In the genomic region with DNA sequence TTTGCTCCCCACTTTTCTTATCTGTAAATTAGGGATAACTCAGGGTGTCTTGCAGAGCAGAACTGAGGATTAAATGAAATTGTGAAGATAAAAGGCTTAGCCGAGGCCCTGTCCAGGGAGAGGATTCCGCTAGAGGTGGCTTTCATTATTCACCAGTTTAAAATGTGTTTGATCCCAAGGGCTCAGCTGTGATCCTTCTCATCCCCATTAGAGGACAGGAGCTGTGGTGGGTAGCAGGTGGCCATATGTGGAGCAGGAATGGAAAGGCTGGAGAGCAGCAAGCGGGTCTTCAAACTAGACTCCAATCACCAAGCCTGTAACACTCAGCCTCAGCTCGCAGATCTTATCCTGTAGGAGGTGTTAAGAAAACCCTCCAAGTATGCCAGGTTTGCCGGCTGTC, we compare ENCODE assay signal across 26 mouse cellular contexts.
"Had no signal": no experiment of that assay in that cellular context is flagged by ENCODE, and none has a peak within 500 bp of the region (broad histone marks: within the 10 kb centered on the region; RNA-seq: fewer than 3 reads in every experiment).

No protein-coding gene starts in this region.

- H3K9ac ChIP-seq: heart, embryonic 12.5 days; hindbrain, embryonic 12.5 days; hindbrain, embryonic 14.5 days; intestine, embryonic 15.5 days; limb, embryonic 12.5 days; liver, embryonic 13.5 days had no signal

- H3K27me3 ChIP-seq: heart, embryonic 12.5 days; hindbrain, embryonic 12.5 days; intestine, embryonic 15.5 days; limb, embryonic 12.5 days; liver, embryonic 13.5 days had no signal

- H3K9me3 ChIP-seq: hindbrain, embryonic 12.5 days; intestine, embryonic 15.5 days; limb, embryonic 10.5 days; liver, embryonic 13.5 days had no signal

- H3K4me3 ChIP-seq: gastrocnemius, adult 2 months; heart, adult 2 months; heart, embryonic 12.5 days; hindbrain, embryonic 10.5 days; hindbrain, embryonic 12.5 days; intestine, embryonic 15.5 days; layer of hippocampus, adult 2 months; left cerebral cortex, adult 2 months; limb, embryonic 10.5 days; limb, embryonic 12.5 days; liver, embryonic 13.5 days had no signal

- H3K36me3 ChIP-seq: heart, embryonic 12.5 days; hindbrain, embryonic 10.5 days; hindbrain, embryonic 12.5 days; intestine, embryonic 15.5 days; limb, embryonic 10.5 days; limb, embryonic 12.5 days; liver, embryonic 13.5 days had no signal

- H3K4me1 ChIP-seq: heart, embryonic 12.5 days; intestine, embryonic 15.5 days; liver, embryonic 13.5 days had no signal

- H3K27ac ChIP-seq: gastrocnemius, adult 2 months; heart, adult 2 months; hindbrain, embryonic 10.5 days; hindbrain, embryonic 12.5 days; hindbrain, embryonic 14.5 days; intestine, embryonic 15.5 days; layer of hippocampus, adult 2 months; left cerebral cortex, adult 2 months; limb, embryonic 10.5 days; limb, embryonic 12.5 days; liver, embryonic 13.5 days had no signal

- H3K4me2 ChIP-seq: heart, embryonic 12.5 days; hindbrain, embryonic 12.5 days; hindbrain, embryonic 14.5 days; intestine, embryonic 15.5 days; limb, embryonic 12.5 days; liver, embryonic 11.5 days; liver, embryonic 13.5 days had no signal

- ATAC-seq: hindbrain, embryonic 16.5 days; inflammation-experienced regulatory T-cells, adult 6 months; intestine, embryonic 15.5 days; intestine, postnatal 0 days had no signal

- DNase-seq: gastrocnemius, adult 2 months; gastrocnemius, postnatal 10 days; gastrocnemius, postnatal 25 days; heart, adult 2 months; heart, postnatal 10 days; heart, postnatal 4 days; kidney, adult 18-20 months; kidney, adult 8-10 months; kidney, postnatal 10 days; kidney, postnatal 25 days; kidney, postnatal 4 days; liver; liver, embryonic 13.5 days had no signal
